Mouse (Mus musculus): ENCODE results near the gene Calb2. TPM values are rescaled to one million over a fixed set of nuclear protein-coding genes. Genes with fewer than 3 reads are reported as not detected.
A peak's percentile ranks its signal among the peaks of the same experiment; 100 is the strongest.

Gene Calb2
- 0.15 and 0.47 TPM in 2 replicates for polyA plus RNA-seq (2015; fragmentation: Nextera tagmentation; extraction: Ambion mirVana)

DNA sequence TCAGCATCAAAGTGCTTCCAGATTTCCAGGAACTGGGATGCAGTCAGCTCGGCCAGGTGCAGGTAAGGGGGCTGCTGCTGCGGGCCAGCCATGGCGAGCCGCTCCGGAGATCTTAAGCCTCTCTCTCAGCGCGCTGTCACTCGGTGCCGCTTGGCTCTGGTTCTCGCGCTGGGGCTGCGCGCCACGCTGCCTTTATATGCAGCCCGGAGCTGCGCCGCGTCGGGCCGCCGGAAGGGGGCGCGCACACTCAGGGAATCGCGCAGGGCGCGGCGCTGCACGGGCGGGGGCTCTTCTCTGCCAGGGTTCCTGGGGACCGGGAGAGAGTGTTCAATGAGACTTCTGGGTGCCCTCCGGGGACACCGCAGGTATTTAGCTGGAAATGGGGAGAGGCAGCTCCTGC is at the start of gene Calb2:
TSS of gene Calb2 (minus strand) at position 165 of the 400 bp plus-strand sequence.
- Histone ChIP-seq H3K4me1 (ENCODE audit: control insufficient read depth, insufficient read depth, low read length) (no peaks in the 10 kb centered on the region), H3K27ac (ENCODE audit: low read length) (no peak within 1 kb of the TSS), H3K27me3 (ENCODE audit: control insufficient read depth, insufficient read depth, low read length) (peaks cover 17% of the 10 kb centered on the region), H3K36me3 (ENCODE audit: control insufficient read depth, insufficient read depth, low read length) (no peaks in the 10 kb centered on the region), H3K9ac (ENCODE audit: low read length) (no peak within 1 kb of the TSS), H3K4me3 (replicated peaks; ENCODE audit: low read length) (no peak within 1 kb of the TSS), H3K4me2 (ENCODE audit: low read depth, low read length) (no peak within 1 kb of the TSS), H3K9me3 (replicated peaks; ENCODE audit: control insufficient read depth, low read length) (no peaks in the 10 kb centered on the region)
- no peak for ATAC-seq (ENCODE audit: insufficient read depth, low FRiP score)
- 1% methylated on average over 33 of the region's 33 CpGs for WGBS

DNA sequence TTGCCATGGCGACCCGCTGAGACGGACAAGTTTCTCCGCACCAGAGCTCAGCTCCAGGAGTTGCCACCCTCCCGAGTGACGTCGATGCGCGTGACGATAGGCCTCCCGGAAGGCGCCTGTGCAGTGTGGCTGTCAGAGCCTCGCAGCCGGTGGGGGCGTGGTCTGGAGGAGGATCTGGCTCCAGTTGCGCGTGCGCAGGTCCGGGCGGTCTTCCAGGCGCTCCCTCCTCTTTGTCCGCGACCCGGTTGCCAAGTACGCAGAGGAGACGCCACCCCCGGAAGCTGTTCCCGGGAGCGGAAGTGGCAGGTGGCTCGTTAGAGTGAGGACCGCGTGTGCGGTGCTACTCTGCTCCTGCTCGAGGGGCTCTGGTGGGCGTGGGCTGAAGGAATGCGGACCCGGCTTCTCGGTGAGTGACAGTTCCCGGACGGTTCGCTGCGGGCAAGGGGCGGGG is 49.7 kb upstream of the Calb2 start:
- peak; percentile 99 for ATAC-seq (ENCODE audit: insufficient read depth, low FRiP score)
- no peaks in the 10 kb centered on the region for H3K9me3 ChIP-seq (replicated peaks; ENCODE audit: control insufficient read depth, low read length)
- peak overlapping the region; percentile 71 for H3K9ac ChIP-seq (ENCODE audit: low read length)
- peak overlapping the region; percentile 67 for H3K4me2 ChIP-seq (ENCODE audit: low read depth, low read length)
- peaks cover 9% of the 10 kb centered on the region; the same call in 1 of the 2 replicates for H3K36me3 ChIP-seq (ENCODE audit: control insufficient read depth, insufficient read depth, low read length)
- peak overlapping the region; percentile 72 for H3K4me3 ChIP-seq (replicated peaks; ENCODE audit: low read length)
- under 1% methylated on average over 43 of the region's 43 CpGs for WGBS
- H3K27me3 ChIP-seq (ENCODE audit: control insufficient read depth, insufficient read depth, low read length) = no peaks in the 10 kb centered on the region
- peaks cover 9% of the 10 kb centered on the region for H3K4me1 ChIP-seq (ENCODE audit: control insufficient read depth, insufficient read depth, low read length)
- peak overlapping the region; percentile 15; the same call in 1 of the 2 replicates for H3K27ac ChIP-seq (ENCODE audit: low read length)

DNA sequence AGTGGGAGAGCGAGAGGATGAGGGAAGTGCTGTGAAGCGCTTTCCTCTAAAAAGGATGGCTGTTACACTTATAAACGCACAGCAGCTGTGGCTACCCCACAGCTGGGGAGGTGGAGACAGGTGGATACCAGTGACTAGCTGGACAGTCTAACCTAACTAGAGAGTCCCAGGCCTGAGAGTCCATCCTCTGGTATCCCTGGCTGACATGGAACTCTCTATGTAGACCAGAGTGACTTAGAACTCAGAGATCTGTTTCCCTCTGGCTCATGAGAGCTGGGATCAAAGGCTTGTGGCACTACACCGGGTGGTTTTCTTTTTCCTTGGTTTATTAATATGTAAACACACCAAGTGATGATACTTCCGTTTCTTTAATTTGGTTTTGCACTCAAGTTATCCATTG is 49.2 kb upstream of the Calb2 start:
- H3K4me2 ChIP-seq (ENCODE audit: low read depth, low read length) = peak overlapping the region; percentile 67
- no peak for ATAC-seq (ENCODE audit: insufficient read depth, low FRiP score)
- peak overlapping the region; percentile 72 for H3K4me3 ChIP-seq (replicated peaks; ENCODE audit: low read length)
- peaks cover 9% of the 10 kb centered on the region for H3K4me1 ChIP-seq (ENCODE audit: control insufficient read depth, insufficient read depth, low read length)
- 31% methylated on average over 5 of the region's 5 CpGs for WGBS
- H3K36me3 ChIP-seq (ENCODE audit: control insufficient read depth, insufficient read depth, low read length) = 0 out of 2 replicates have a peak, but pooled peaks cover 4% of the 10 kb centered on the region
- no peaks in the 10 kb centered on the region for H3K9me3 ChIP-seq (replicated peaks; ENCODE audit: control insufficient read depth, low read length)
- H3K27ac ChIP-seq (ENCODE audit: low read length) = no peak overlapping the region
- no peak overlapping the region; the same call in 1 of the 2 replicates for H3K9ac ChIP-seq (ENCODE audit: low read length)
- no peaks in the 10 kb centered on the region for H3K27me3 ChIP-seq (ENCODE audit: control insufficient read depth, insufficient read depth, low read length)

DNA sequence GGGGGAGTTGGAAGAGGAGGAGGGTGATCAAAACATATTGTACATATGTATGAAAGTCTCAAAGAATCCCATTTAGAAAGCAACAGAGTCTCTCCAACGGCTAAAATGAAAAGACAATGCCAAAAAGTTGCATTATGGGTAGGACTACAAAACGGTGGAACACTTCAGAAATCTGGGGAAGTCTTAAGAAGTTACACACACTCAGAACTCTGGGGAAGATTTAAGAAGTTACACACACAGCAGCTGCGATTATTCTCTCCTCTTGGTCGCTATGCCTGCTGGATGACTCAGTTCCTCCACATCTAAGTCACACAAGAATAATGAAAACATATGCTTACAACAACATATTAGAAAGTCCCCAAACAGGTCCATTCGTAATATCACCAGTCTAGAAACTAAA is 48.2 kb upstream of the Calb2 start:
- no peak overlapping the region for H3K4me3 ChIP-seq (replicated peaks; ENCODE audit: low read length)
- 63% methylated on average over 5 of the region's 5 CpGs for WGBS
- ATAC-seq (ENCODE audit: insufficient read depth, low FRiP score) = no peak
- H3K27ac ChIP-seq (ENCODE audit: low read length) = no peak overlapping the region
- H3K4me1 ChIP-seq (ENCODE audit: control insufficient read depth, insufficient read depth, low read length) = peaks cover 9% of the 10 kb centered on the region
- H3K27me3 ChIP-seq (ENCODE audit: control insufficient read depth, insufficient read depth, low read length) = no peaks in the 10 kb centered on the region; the same call in 1 of the 2 replicates
- no peaks in the 10 kb centered on the region for H3K36me3 ChIP-seq (ENCODE audit: control insufficient read depth, insufficient read depth, low read length)
- no peak overlapping the region for H3K9ac ChIP-seq (ENCODE audit: low read length)
- H3K9me3 ChIP-seq (replicated peaks; ENCODE audit: control insufficient read depth, low read length) = no peaks in the 10 kb centered on the region
- no peak overlapping the region for H3K4me2 ChIP-seq (ENCODE audit: low read depth, low read length)

DNA sequence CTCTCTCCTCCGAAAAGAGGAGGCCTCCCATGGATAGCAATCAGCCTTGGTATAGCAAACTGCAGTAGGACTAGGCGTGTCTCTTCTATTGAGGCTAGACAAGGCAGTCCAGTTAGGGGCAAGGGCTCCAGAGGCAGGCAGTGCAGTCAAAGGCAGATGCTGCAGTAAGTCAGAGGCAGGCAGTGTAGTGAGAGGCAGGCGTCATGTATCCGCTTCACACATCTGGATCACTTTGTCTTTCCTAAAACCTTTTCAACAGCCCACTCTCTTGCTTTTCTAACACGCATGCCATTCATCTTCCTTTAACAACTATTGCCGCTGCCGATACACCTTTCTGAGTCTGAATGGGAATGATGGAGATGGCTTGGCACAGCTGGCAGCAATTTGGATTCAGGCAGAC is 47.4 kb upstream of the Calb2 start, which contains the start of gene Cmtr2:
TSS of gene Cmtr2 (plus strand) at position 301 of the 400 bp plus-strand sequence.
- Histone ChIP-seq H3K4me3 (replicated peaks; ENCODE audit: low read length) (no peak within 1 kb of the TSS), H3K4me1 (ENCODE audit: control insufficient read depth, insufficient read depth, low read length) (peaks cover 9% of the 10 kb centered on the region), H3K9ac (ENCODE audit: low read length) (no peak within 1 kb of the TSS), H3K36me3 (ENCODE audit: control insufficient read depth, insufficient read depth, low read length) (no peaks in the 10 kb centered on the region), H3K27ac (ENCODE audit: low read length) (no peak within 1 kb of the TSS), H3K9me3 (replicated peaks; ENCODE audit: control insufficient read depth, low read length) (no peaks in the 10 kb centered on the region), H3K4me2 (ENCODE audit: low read depth, low read length) (no peak within 1 kb of the TSS), H3K27me3 (ENCODE audit: control insufficient read depth, insufficient read depth, low read length) (no peaks in the 10 kb centered on the region; the same call in 1 of the 2 replicates)
- 73% methylated on average over 7 of the region's 7 CpGs for WGBS
- no peak for ATAC-seq (ENCODE audit: insufficient read depth, low FRiP score)

DNA sequence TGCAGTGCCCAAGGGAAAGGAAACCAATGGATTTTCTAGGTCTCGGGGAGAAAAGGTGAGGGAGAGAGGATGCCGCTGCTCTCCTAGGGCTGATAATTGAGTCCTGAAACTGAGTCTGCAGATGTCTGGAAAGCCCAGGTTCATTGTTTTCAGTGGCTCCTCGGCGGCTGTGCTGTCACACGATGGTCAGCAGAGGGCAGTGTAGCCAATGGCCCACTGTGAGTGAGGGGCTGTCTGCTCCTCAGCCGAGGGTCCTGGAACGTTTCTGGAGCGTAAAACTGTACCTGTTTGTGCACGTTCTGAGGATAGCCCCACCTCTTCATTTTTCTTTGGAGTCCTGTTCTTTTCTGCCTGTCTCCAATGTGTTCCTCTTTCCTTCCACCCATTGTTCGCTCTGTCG is 33.8 kb upstream of the Calb2 start:
- Histone ChIP-seq H3K4me1 (ENCODE audit: control insufficient read depth, insufficient read depth, low read length) (no peaks in the 10 kb centered on the region), H3K9ac (ENCODE audit: low read length) (no peak overlapping the region), H3K36me3 (ENCODE audit: control insufficient read depth, insufficient read depth, low read length) (no peaks in the 10 kb centered on the region), H3K9me3 (replicated peaks; ENCODE audit: control insufficient read depth, low read length) (no peaks in the 10 kb centered on the region), H3K27ac (ENCODE audit: low read length) (no peak overlapping the region), H3K4me3 (replicated peaks; ENCODE audit: low read length) (no peak overlapping the region), H3K4me2 (ENCODE audit: low read depth, low read length) (no peak overlapping the region), H3K27me3 (ENCODE audit: control insufficient read depth, insufficient read depth, low read length) (no peaks in the 10 kb centered on the region)
- 28% methylated on average over 11 of the region's 11 CpGs for WGBS
- no peak for ATAC-seq (ENCODE audit: insufficient read depth, low FRiP score)

DNA sequence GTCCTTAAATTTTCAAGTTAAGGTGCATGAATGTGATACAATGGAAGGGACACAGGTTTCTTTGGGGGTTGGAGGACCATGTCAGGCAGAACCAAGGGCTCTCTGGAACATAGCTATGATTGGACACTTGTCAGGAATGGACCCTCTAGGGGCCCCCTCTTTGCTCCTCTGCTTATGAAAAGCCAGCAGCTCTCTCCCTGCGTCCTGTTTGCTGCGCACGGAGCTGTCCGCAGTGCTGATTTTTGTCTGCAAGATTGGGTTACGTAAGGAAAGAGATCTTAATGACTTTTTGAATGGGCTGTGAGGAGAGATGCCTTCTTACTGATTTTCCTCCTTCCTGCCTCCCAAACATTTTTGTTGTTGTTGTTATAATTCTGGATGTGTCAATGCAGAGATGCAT is 28.7 kb upstream of the Calb2 start:
- H3K27ac ChIP-seq (ENCODE audit: low read length) = no peak overlapping the region
- ATAC-seq (ENCODE audit: insufficient read depth, low FRiP score) = no peak
- H3K4me1 ChIP-seq (ENCODE audit: control insufficient read depth, insufficient read depth, low read length) = no peaks in the 10 kb centered on the region
- whole genome bisulfite sequencing = 2% methylated on average over 5 of the region's 5 CpGs
- H3K4me3 ChIP-seq (replicated peaks; ENCODE audit: low read length) = no peak overlapping the region
- no peaks in the 10 kb centered on the region for H3K9me3 ChIP-seq (replicated peaks; ENCODE audit: control insufficient read depth, low read length)
- no peak overlapping the region for H3K9ac ChIP-seq (ENCODE audit: low read length)
- H3K4me2 ChIP-seq (ENCODE audit: low read depth, low read length) = no peak overlapping the region
- no peaks in the 10 kb centered on the region for H3K27me3 ChIP-seq (ENCODE audit: control insufficient read depth, insufficient read depth, low read length)
- H3K36me3 ChIP-seq (ENCODE audit: control insufficient read depth, insufficient read depth, low read length) = no peaks in the 10 kb centered on the region

DNA sequence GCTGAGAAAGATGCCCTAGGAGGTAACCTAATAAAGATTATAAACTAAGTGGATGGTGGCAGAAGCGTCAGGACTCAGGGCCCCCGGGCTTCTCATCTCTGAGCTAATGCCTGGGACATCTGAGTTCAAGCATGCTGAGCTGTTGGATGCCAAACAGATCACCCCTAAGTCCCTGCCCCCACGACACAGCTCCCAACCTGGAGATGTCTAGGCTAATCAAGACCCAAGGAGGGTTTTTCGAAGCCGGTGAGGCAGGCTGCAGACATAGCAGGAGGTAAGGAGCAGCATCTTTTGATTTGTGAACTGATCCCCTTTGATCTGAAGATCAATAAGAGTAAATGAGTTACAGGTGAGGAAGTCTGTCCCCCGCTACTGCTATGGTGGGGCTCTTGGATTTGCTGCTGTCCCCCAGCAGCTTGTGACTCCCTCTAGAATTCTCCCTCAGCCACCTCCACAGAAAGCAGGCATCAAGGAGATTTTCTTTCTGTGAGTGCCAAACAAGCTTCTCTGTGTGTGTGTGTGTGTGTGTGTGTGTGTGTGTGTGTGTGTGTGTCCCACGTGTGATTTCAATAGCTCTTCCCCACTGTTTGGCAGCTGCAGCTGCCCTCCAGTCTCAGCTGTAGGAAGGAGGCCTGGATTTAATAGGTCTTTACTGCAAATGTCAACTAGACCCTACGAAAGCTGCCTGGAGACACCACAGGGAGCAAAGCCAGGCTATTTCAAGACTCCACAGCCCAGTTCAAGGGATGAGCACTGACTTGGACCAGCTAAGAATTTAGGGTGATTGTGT is 21.1 kb upstream of the Calb2 start:
- no peak overlapping the region for H3K4me3 ChIP-seq (replicated peaks; ENCODE audit: low read length)
- ATAC-seq (ENCODE audit: insufficient read depth, low FRiP score) = no peak
- H3K9me3 ChIP-seq (replicated peaks; ENCODE audit: control insufficient read depth, low read length) = no peaks in the 10 kb centered on the region
- H3K4me1 ChIP-seq (ENCODE audit: control insufficient read depth, insufficient read depth, low read length) = no peaks in the 10 kb centered on the region
- no peak overlapping the region for H3K4me2 ChIP-seq (ENCODE audit: low read depth, low read length)
- 22% methylated on average over 8 of the region's 8 CpGs for WGBS
- no peak overlapping the region for H3K27ac ChIP-seq (ENCODE audit: low read length)
- no peak overlapping the region for H3K9ac ChIP-seq (ENCODE audit: low read length)
- H3K36me3 ChIP-seq (ENCODE audit: control insufficient read depth, insufficient read depth, low read length) = no peaks in the 10 kb centered on the region
- H3K27me3 ChIP-seq (ENCODE audit: control insufficient read depth, insufficient read depth, low read length) = no peaks in the 10 kb centered on the region

DNA sequence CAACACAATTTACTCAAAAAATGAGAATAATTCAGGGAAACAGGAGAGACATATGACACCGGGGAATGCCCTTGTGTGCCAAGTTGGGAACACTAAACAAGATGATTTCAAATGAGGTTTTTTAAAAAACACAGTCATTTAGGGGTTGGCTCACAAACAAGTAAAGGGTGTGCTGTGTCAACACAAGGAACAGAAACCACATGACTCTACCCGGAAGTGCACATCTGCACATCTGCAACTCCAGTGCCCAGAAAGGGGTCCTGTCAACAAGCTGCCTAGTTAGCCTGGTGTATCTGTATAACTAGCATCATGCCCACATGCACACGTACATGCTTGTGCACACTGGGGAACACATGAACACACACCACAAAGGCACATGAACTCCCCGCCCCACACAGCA is 17.5 kb upstream of the Calb2 start:
- no peak for ATAC-seq (ENCODE audit: insufficient read depth, low FRiP score)
- H3K27me3 ChIP-seq (ENCODE audit: control insufficient read depth, insufficient read depth, low read length) = no peaks in the 10 kb centered on the region
- no peak overlapping the region for H3K27ac ChIP-seq (ENCODE audit: low read length)
- H3K9me3 ChIP-seq (replicated peaks; ENCODE audit: control insufficient read depth, low read length) = no peaks in the 10 kb centered on the region
- no peaks in the 10 kb centered on the region for H3K4me1 ChIP-seq (ENCODE audit: control insufficient read depth, insufficient read depth, low read length)
- no peak overlapping the region for H3K4me2 ChIP-seq (ENCODE audit: low read depth, low read length)
- no peak overlapping the region for H3K4me3 ChIP-seq (replicated peaks; ENCODE audit: low read length)
- H3K36me3 ChIP-seq (ENCODE audit: control insufficient read depth, insufficient read depth, low read length) = no peaks in the 10 kb centered on the region
- WGBS = 77% methylated on average over 4 of the region's 4 CpGs
- no peak overlapping the region for H3K9ac ChIP-seq (ENCODE audit: low read length)
